Mouse (Mus musculus) forebrain, embryonic 14.5 days (tissue): ENCODE data around the gene Ccdc106. TPM values are rescaled to one million over a fixed set of nuclear protein-coding genes. Genes with fewer than 3 reads are reported as not detected.
A peak's percentile ranks its signal among the peaks of the same experiment; 100 is the strongest.

Experiments used
- ATAC-seq: fragments of 200-750 bp; cut with Nextera tagmentation; 2 replicates; pipeline ENCODE4 v1.8.0; 2017; ENCODE audit warnings: mild to moderate bottlenecking, moderate library complexity
- DNase-seq: peaks from one replicate; pipeline ENCODE4 v3.0.0-alpha.2; 2015; ENCODE audit warnings: low spot score
- H3K27ac ChIP-seq: fragments of 300-500 bp; sonication (generic); 2 replicates; pipeline ENCODE4 v1.5.1; 2014; ENCODE audit warnings: low read depth, mild to moderate bottlenecking, control low read depth, low read length, moderate library complexity
- H3K27me3 ChIP-seq: fragments of 300-500 bp; sonication (generic); replicated peaks from 2 replicates; pipeline ENCODE4 v1.6.1; 2014; ENCODE audit warnings: low read length, control low read depth, mixed read lengths; ENCODE audit not compliant: control insufficient read depth, insufficient read depth
- H3K36me3 ChIP-seq: fragments of 300-500 bp; sonication (generic); 2 replicates; pipeline ENCODE4 v1.6.1; 2014; ENCODE audit warnings: low read length, control low read depth; ENCODE audit not compliant: control insufficient read depth, insufficient read depth
- H3K4me1 ChIP-seq: fragments of 300-500 bp; sonication (generic); 2 replicates; pipeline ENCODE4 v1.6.1; 2014; ENCODE audit warnings: antibody characterized with exemption, low read length, control low read depth; ENCODE audit not compliant: control insufficient read depth, insufficient read depth
- H3K4me2 ChIP-seq: fragments of 300-500 bp; sonication (generic); 2 replicates; pipeline ENCODE4 v1.6.1; 2014; ENCODE audit warnings: mild to moderate bottlenecking, control low read depth, low read length
- H3K4me3 ChIP-seq: fragments of 300-500 bp; sonication (generic); 2 replicates; pipeline ENCODE4 v1.5.1; 2014; ENCODE audit warnings: low read depth, low read length, control low read depth
- H3K9ac ChIP-seq: fragments of 300-500 bp; sonication (generic); 2 replicates; pipeline ENCODE4 v1.6.1; 2014; ENCODE audit warnings: mild to moderate bottlenecking, low read length, control low read depth, moderate library complexity
- H3K9me3 ChIP-seq: fragments of 300-500 bp; sonication (generic); replicated peaks from 2 replicates; pipeline ENCODE4 v1.6.1; 2016; ENCODE audit warnings: low read length, control low read depth, mixed read lengths; ENCODE audit not compliant: control insufficient read depth
- WGBS: fragments of 180-500 bp; shearing (Covaris S2); extraction: QIAGEN DNeasy Blood & Tissue Kit; methylation state at CpG from one replicate; pipeline ENCODE4 v1.1.7; 2014; 5-methylcytosine and 5-hydroxymethylcytosine counted together
- polyA plus RNA-seq: library from polyadenylated mRNA; unstranded; fragments of >200 nt; fragmentation: Nextera tagmentation; extraction: Ambion mirVana; gene quantifications from 2 replicates; pipeline ENCODE4 v1.2.1, GENCODE M21; 2014

Ccdc106 gene
- polyA plus RNA-seq, 1 experiment from 2014 or later = 36.1 TPM

DNA sequence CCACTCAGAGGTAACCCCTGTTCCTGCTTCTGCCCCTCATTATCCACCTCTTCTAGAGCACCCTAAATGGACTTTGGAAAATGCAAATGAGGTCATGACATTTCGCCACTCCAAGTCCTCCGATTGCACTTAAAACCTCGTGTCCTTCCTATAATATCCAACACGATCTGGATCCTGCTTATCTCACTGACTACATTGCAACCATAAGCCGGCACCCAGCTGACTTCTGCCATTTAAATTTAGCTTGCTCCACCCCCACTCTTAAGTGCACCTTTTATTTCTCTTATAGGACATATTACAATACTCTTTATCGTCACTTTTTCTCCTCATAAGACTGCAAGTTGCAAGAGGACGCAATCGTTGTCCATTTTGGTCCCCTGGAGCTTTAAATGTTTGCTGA is 17.1 kb downstream of the Ccdc106 start:
- DNase-seq (no peak), ATAC-seq (no peak)
- H3K9ac ChIP-seq = no peak overlapping the region
- no peaks in the 10 kb centered on the region for H3K9me3 ChIP-seq
- peaks cover 28% of the 10 kb centered on the region for H3K36me3 ChIP-seq
- WGBS = 89% methylated on average over 8 of the region's 8 CpGs
- 0 out of 2 replicates have a peak, but pooled peaks cover 8% of the 10 kb centered on the region for H3K4me1 ChIP-seq
- H3K4me2 ChIP-seq = peak overlapping the region; percentile 61
- H3K27me3 ChIP-seq = no peaks in the 10 kb centered on the region
- H3K27ac ChIP-seq = peak overlapping the region; percentile 94; the same call in 1 of the 2 replicates
- H3K4me3 ChIP-seq = peak overlapping the region; percentile 58; the same call in 1 of the 2 replicates

DNA sequence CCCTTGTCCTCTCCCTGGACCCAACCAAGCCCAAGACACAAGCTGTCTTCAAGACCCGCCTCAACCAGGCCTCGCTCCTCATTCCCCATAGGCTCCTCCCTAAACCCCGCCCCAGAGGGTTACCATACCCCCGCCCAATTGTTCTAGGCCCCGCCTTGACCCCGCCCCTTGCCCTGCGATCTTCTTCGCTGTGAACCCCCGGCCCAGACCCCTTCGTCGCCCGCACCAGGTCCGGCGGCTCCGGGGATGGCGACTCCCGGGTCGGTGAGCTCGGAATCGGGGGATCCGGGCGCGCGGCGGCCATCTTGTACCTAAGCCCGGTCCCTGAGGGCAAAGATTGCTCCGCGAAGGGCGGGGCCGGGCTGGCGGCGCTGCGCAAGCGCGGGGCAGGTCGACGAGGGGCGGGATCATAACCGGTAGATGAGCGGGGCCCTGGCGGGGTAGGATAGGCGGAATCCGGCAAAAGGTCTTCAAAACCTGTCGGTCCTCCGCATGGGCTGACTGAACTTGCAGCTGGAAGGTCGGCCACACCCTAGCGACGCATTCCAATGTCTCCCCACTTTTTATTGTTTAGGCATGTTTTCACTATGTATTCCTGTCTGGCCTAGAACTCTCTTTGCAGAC is 17.9 kb downstream of the Ccdc106 start, which contains the start of gene Zfp784:
Zfp784 (minus strand) TSS at position 338 of the 624 bp plus-strand sequence.
- Histone ChIP-seq H3K4me3 (peak within 1 kb of the TSS; percentile 58), H3K27me3 (no peaks in the 10 kb centered on the region), H3K9ac (peak within 1 kb of the TSS; percentile 76), H3K4me1 (0 out of 2 replicates have a peak, but pooled peaks cover 8% of the 10 kb centered on the region), H3K27ac (peak within 1 kb of the TSS; percentile 94), H3K9me3 (no peaks in the 10 kb centered on the region), H3K36me3 (peaks cover 20% of the 10 kb centered on the region), H3K4me2 (peak within 1 kb of the TSS; percentile 61)
- DNase-seq (peak; percentile 92), ATAC-seq (peak; percentile 97)
- WGBS = under 1% methylated on average over 48 of the region's 48 CpGs

DNA sequence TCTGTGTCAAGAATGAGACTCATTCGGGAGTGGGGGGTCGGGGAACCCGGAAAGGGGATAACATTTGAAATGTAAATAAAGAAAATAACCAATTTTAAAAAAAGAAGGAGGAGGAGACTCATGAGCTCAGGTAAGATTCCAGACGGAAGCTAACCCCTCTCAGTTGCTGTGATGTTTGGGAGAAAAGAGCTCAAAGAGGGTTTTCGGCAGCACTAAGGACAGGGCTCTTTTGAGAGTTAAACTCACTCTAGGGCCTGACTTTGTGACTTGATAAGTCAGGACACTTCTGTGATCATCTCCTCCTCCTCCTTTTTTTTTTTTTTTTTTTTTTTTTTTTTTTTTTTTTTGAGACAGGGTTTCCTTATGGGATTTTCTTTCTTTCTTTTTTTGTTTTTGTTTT is 18.6 kb downstream of the Ccdc106 start:
- no peaks in the 10 kb centered on the region for H3K9me3 ChIP-seq
- no peaks in the 10 kb centered on the region for H3K27me3 ChIP-seq
- 0 out of 2 replicates have a peak, but pooled peaks cover 8% of the 10 kb centered on the region for H3K4me1 ChIP-seq
- ATAC-seq (no peak), DNase-seq (no peak)
- H3K9ac ChIP-seq = peak overlapping the region; percentile 76
- 40% methylated on average over 5 of the region's 5 CpGs for WGBS
- peaks cover 14% of the 10 kb centered on the region for H3K36me3 ChIP-seq
- peak overlapping the region; percentile 61 for H3K4me2 ChIP-seq
- H3K4me3 ChIP-seq = peak overlapping the region; percentile 58
- peak overlapping the region; percentile 94 for H3K27ac ChIP-seq

DNA sequence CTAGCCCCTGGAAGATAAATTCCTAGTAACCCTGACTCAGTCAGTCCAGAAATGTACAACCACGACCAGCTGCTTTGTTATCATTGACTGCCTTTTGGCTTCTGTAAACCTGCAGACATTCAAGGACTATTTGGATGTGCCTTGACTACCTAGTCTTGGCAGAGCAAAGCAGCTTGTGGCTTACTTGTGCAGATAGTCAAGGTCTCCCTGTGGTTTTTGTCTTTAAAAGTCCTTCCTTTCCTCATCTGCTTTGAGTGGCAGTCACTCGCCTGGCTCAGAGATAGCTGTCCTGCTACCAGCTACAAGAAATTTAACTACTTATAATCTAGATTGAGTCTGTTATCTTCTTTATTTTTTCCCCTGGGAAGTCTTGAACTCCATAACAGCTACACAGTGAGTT is 24.6 kb downstream of the Ccdc106 start:
- Histone ChIP-seq H3K9me3 (no peaks in the 10 kb centered on the region), H3K4me3 (no peak overlapping the region), H3K4me1 (no peaks in the 10 kb centered on the region), H3K27me3 (no peaks in the 10 kb centered on the region), H3K27ac (no peak overlapping the region), H3K9ac (no peak overlapping the region), H3K36me3 (no peaks in the 10 kb centered on the region), H3K4me2 (no peak overlapping the region)
- WGBS = 77% methylated on average over 2 of the region's 2 CpGs
- ATAC-seq = no peak
- DNase-seq = no peak

DNA sequence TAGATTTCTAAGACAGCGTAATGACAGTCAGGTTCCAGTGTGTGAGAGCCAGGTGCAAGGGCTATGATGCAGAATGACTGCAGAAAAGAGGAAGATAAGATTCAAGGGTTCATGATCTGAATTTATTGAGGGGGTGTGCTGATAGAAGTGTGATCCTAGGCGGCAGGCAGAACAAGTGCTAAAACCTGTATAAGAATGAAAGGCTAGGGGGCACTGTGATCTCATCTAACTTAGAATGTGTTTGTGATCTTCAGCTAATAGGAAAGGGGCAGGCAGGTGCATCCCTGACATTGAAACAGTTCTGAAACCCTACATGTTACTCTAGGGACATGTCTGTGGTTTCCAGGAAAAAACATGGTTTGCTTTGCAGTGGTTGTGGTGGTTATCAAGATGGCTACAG is 25.8 kb downstream of the Ccdc106 start:
- H3K4me3 ChIP-seq = no peak overlapping the region
- H3K9ac ChIP-seq = no peak overlapping the region
- H3K9me3 ChIP-seq = no peaks in the 10 kb centered on the region
- ATAC-seq = no peak
- no peak overlapping the region for H3K4me2 ChIP-seq
- no peaks in the 10 kb centered on the region for H3K27me3 ChIP-seq
- no peaks in the 10 kb centered on the region for H3K4me1 ChIP-seq
- 72% methylated on average over 2 of the region's 2 CpGs for WGBS
- no peaks in the 10 kb centered on the region for H3K36me3 ChIP-seq
- H3K27ac ChIP-seq = no peak overlapping the region
- DNase-seq = no peak

DNA sequence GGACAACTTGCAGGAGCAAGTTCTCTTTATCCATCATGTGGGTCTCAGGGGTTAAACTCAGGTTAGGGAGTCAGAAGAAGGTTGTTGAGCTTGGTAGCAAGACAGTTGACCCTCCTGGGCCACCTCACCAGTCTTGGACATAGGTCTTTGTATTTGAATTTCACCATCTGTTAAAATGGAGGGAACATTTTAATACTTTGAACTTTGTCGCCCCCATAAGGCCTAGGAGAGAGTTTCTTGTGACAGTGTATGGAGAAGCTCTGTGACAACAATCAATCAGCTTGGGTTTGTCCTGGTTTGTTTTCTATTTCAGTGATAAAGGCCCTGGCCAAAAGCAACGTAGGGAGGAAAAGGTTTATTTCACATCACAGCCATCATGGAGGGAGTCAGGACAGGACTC is 27.0 kb downstream of the Ccdc106 start:
- DNase-seq (peak; percentile 51), ATAC-seq (no peak)
- 29% methylated on average over 2 of the region's 2 CpGs for WGBS
- Histone ChIP-seq H3K4me1 (peaks cover 4% of the 10 kb centered on the region), H3K9me3 (no peaks in the 10 kb centered on the region), H3K27me3 (no peaks in the 10 kb centered on the region), H3K4me2 (no peak overlapping the region), H3K36me3 (no peaks in the 10 kb centered on the region), H3K9ac (no peak overlapping the region), H3K27ac (no peak overlapping the region), H3K4me3 (no peak overlapping the region)

DNA sequence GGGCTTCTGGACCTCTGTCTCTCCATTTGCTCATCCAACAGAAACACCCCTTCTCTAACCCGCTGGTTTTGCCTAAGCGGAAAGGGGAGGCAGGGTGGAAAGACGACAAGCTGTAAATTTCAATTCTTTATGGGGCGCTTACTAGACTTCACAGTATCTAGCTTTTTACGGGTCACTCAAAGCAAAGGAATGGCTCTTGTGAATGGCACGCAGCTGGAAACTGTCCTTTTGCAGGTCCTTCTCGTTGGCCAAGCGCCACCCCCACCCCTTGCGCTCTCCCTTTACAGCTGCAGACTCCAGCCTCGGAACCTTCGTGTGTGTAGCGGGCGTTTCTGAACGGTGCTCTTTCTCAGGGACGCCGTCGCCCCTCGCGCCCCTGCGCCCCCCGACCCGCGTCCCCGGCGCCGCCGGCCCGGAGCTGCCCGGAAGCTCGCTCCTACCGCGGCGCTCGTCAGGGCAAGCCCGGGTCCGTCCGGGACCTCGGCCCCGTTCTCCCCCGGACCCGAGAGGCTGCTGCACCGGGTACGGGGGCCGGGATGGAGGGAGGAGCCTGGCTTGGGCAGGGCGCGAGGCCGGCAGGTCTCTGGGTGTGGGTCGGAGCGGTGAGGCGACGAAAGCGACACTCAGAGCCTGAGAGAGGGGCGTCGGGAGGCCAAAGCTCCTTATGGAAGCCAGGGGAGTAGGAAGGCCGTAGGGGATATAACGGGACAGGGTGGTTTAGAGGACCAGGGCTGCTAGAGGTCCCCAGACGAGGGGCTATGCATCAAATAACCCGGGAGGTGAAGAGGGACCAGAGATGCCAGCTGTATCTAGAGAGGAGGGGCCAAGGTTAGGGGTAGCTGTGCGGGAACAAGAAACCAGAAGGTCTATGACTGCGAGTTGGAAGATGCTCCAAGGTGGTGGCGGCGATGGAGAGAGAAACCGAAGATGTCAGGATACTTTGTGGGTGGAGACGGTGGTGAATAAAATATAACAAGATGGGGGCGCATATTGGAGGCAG is 31.1 kb downstream of the Ccdc106 start, which contains the start of gene Zfp580:
Zfp580 (plus strand) TSS at position 346 of the 1,000 bp plus-strand sequence.
- H3K27me3 ChIP-seq = peaks cover 38% of the 10 kb centered on the region
- H3K4me3 ChIP-seq = peak within 1 kb of the TSS; percentile 78
- no peaks in the 10 kb centered on the region for H3K36me3 ChIP-seq
- H3K27ac ChIP-seq = peak within 1 kb of the TSS; percentile 76
- no peaks in the 10 kb centered on the region for H3K9me3 ChIP-seq
- under 1% methylated on average over 65 of the region's 65 CpGs for WGBS
- ATAC-seq (peak; percentile 87), DNase-seq (peak; percentile 79)
- peak within 1 kb of the TSS; percentile 91 for H3K9ac ChIP-seq
- peak within 1 kb of the TSS; percentile 90 for H3K4me2 ChIP-seq
- H3K4me1 ChIP-seq = peaks cover 20% of the 10 kb centered on the region

DNA sequence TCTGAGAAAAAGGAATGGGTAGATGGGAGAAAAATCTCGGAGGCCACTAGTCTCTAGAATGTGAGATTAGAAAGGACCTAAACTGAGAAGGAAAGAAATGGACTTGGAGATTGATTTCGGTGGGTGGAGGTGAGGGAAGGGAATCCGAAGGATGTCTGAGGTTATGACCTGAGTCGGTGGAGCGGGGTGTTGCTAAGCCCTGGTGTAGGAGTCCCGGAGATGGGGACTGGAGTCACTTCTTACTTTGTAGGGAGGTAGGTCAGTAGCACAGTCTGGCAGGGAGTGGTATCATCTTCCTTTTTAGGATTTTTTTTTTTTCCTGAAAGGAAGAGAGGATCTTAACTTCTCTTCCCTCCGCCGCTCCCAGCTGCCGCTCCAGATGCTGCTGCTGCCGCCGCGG is 32.1 kb downstream of the Ccdc106 start:
- H3K4me1 ChIP-seq = peaks cover 26% of the 10 kb centered on the region
- H3K4me2 ChIP-seq = peak overlapping the region; percentile 90
- peak overlapping the region; percentile 91 for H3K9ac ChIP-seq
- no peak for ATAC-seq
- peak overlapping the region; percentile 78 for H3K4me3 ChIP-seq
- H3K27ac ChIP-seq = no peak overlapping the region
- peaks cover 46% of the 10 kb centered on the region for H3K27me3 ChIP-seq
- no peaks in the 10 kb centered on the region for H3K9me3 ChIP-seq
- WGBS = 9% methylated on average over 11 of the region's 12 CpGs
- H3K36me3 ChIP-seq = no peaks in the 10 kb centered on the region
- no peak for DNase-seq
